Mouse (Mus musculus): ENCODE measurements around the gene Fpgs. TPM values are rescaled to one million over a fixed set of nuclear protein-coding genes. Genes with fewer than 3 reads are reported as not detected.

Fpgs gene
- 28.2 to 32.0 TPM (median 29.1 TPM) in 4 replicates for total RNA-seq (2023)

DNA sequence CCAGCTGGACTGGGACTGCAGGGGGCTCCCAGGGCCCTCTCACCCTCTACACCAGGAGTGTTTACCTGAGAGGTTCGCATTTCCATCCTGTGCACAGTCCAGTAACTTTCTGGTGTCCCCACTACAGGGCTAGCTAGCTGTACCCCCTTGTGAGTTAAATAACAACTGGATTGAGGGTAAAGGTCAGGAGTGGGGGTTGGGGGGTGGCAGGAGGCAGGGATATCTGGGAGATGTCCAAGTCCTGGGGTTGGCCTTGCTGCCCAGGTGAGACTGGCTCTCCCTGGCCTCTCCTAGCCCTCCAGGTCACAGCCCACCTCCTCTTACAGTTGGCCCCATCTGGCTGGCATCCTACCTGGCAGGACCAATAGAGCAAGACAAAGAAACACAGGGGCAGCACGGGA lies at the start of gene Fpgs:
TSS of gene Fpgs (minus strand) at position 125 of the 401 bp plus-strand sequence.

GRCm38 (mm10) chr2:32740916-32741272 lies 36.9 kb upstream of the Fpgs start, which contains the start of gene 6330409D20Rik:
Gene 6330409D20Rik (minus strand): TSS chr2:32741016.

DNA sequence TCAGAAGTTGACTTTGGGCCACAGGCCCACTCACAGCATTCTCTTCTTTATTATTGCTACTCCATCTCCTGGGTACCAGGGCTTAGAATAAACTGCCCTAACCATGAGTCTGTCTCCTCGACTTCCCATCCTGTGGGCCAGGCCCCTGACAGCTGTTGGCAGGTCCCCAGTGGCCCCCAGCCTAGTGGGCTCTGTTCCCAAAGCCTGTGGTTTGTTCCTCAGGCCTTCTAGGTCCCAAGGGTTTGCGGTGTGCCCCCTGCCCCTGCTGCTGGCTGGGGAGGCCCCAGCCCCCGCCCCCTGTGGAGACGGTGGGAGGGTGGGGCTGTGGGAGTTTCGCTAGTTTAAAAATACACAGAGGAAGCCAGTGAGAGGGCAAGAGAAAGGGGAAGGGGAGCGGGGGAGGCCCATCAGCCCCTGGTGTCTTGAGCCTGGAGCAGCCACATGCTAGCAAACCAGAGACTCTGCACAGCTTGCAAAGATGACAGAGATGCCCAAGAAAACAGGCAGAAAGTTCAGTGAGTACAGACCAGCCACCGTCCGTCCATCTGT lies 16.8 kb upstream of the Fpgs start, which contains the start of gene Sh2d3c:
TSS of gene Sh2d3c (plus strand) at position 375 of the 549 bp plus-strand sequence.

DNA sequence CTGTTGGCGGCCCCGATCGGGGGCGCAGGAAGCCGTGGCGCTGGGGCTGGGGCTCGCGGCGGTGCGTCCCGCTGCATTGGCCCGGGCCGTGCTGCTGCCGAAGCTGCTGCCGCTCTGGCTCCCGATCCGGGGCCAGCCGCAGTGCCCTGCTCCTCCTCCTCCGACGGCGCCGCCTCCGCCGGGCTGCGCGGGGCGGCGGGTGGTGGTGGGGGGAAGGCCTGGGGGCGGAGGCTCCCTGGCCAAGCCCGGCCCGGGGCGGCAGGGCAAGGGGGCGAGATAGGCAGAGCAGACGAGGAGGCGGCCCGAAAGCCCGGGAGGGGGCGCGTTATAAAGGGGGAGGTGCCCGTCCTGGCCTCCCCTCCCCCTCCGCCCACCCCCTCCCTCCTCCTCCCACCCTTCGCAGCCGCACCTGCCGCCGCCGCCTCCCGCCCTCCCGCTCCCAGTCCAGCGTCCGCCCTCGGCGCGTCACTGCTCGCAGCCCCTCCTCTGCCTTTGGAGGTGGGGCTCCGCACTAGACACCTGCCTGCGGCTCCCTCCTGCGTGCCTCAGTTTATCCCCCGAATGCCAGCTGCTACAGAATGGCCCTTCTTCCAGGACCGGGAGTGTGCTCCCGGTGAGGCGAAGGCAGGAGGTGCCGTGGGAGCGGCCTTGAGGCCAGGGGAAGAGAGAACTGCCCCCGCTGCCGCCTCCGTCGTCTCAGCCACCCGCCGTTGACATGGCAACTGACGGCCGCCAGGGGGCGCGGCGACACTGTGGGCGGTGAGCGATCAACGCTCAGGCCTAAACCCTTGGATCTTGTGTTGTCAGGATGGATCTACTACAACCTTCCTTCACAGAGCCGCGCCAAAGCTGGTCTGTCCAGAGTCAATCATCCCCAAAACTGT lies 9.2 kb upstream of the Fpgs start, which contains the start of gene Cdk9:
TSS of gene Cdk9 (minus strand) at position 143 of the 884 bp plus-strand sequence.

DNA sequence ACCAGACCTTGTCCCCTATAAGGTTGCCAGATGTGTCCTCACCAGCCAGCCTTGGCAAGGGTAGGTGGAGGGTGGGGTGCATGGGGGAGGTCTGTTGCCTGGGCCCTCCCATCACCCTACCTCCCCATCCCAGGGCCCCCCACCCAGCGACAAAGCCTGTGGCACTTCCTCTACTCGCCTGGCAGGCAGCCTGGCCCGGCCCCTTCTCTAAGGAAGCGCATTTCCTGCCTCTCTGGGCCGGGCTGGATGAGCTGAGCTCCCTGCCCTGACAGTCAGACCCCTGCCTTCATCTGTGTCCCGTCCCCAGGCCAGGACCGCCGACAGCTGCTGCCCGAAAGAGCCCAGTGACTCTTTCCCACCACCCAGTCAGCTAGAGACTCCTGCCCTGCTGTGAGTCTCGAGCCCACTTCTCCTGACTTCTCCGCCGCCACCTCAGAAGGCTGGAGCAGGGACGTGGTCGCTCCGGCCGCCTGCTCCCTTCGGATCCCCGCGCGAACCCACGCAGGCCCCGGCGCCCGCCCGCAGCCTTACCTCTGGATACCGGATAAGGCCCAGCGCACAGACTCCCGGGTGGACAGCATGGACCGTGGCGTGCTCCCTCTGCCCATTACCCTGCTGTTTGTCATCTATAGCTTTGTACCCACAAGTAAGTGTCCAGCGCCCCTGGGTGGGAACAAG lies 57.4 kb downstream of the Fpgs start, which contains the start of gene Eng:
TSS of gene Eng (plus strand) at position 217 of the 678 bp plus-strand sequence.

Other genes starting within 250 kb of the Fpgs start
- gene Fam102a, start 168.8 kb downstream of the Fpgs start, total RNA-seq (2023), result 67.0 to 70.2 TPM (median 68.4 TPM) in 4 replicates
- 51.3 to 67.8 TPM (median 59.1 TPM) in 4 replicates for gene Dpm2, start 133.3 kb downstream of the Fpgs start, total RNA-seq (2023)
- gene Pip5kl1, start 129.3 kb downstream of the Fpgs start, total RNA-seq (2023), result 0.57 to 2.8 TPM (median 1.4 TPM) in 4 replicates
- gene 9430097D07Rik, start 128.5 kb downstream of the Fpgs start, total RNA-seq (2023), result not detected in 4 replicates
- 59.5 to 63.4 TPM (median 60.8 TPM) in 4 replicates for gene St6galnac4, start 117.0 kb downstream of the Fpgs start, total RNA-seq (2023)
- 6.1 to 11.7 TPM (median 8.8 TPM) in 4 replicates for gene St6galnac6, start 104.4 kb downstream of the Fpgs start, total RNA-seq (2023)
- 0.29 to 1.5 TPM (median 1.2 TPM) in 3 of 4 replicates, not detected in the other for gene Ak1, start 82.4 kb downstream of the Fpgs start, total RNA-seq (2023)
- 0.36 to 0.98 TPM (median 0.64 TPM) in 4 replicates for gene Eng, start 57.5 kb downstream of the Fpgs start, total RNA-seq (2023)
- 141 to 157 TPM (median 152 TPM) in 4 replicates for gene Cdk9, start 8.9 kb upstream of the Fpgs start, total RNA-seq (2023)
- 87.7 to 98.5 TPM (median 92.5 TPM) in 4 replicates for gene Sh2d3c, start 16.9 kb upstream of the Fpgs start, total RNA-seq (2023)
- gene 6330409D20Rik, start 36.9 kb upstream of the Fpgs start, total RNA-seq (2023), result not detected in 4 replicates
- gene Tor2a, start 53.1 kb upstream of the Fpgs start, total RNA-seq (2023), result 29.3 to 33.7 TPM (median 32.8 TPM) in 4 replicates
- 0.27 TPM in 1 of 4 replicates, not detected in the others for gene Ttc16, start 71.5 kb upstream of the Fpgs start, total RNA-seq (2023)
- 3.1 to 7.2 TPM (median 4.9 TPM) in 4 replicates for gene Ptrh1, start 71.6 kb upstream of the Fpgs start, total RNA-seq (2023)
- gene Cfap157, start 80.3 kb upstream of the Fpgs start, total RNA-seq (2023), result not detected in 4 replicates
- 3.9 to 7.5 TPM (median 4.4 TPM) in 4 replicates for gene Stxbp1, start 143.1 kb upstream of the Fpgs start, total RNA-seq (2023)
- 1.8 to 4.8 TPM (median 2.7 TPM) in 4 replicates for gene Fam129b, start 172.0 kb upstream of the Fpgs start, total RNA-seq (2023)